Mouse (Mus musculus): Measurements from ENCODE around the gene Ube2b.

Gene Ube2b

DNA sequence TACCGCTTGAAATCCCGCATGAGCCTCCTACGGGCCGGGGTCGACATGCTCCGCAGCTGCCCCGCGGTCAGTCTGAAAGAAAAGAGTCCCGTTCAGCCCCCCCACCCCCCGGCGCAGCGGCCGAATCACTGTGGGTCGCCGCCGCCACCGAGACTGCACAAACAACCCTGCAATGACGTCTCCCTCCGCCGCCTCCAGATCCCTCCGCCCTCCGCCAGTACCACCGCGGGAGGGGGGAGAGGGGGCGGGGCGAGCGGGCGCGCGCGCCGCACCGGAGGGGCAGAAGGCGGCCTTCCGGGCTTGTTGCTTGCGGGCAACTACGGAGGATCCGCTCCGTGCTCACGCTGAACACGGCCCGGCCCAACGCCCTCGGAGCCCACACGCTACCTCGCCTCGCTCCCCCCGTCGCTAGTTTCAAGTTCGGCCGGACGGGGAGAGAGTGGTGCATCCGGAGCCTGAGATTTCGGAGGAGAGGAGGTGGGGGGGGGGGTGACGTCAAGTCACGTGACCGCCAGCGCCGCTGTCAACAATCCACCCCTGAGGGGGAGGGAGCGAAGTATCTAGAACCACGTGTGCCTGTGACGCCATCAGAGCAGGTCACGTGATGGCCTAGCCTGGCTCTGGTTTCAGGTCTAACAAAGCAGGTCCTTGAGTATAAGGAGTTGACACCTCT lies at the start of gene Ube2b:
Ube2b (minus strand) TSS at position 473 of the 673 bp plus-strand sequence.
- peak; percentile 99 for DNase-seq

DNA sequence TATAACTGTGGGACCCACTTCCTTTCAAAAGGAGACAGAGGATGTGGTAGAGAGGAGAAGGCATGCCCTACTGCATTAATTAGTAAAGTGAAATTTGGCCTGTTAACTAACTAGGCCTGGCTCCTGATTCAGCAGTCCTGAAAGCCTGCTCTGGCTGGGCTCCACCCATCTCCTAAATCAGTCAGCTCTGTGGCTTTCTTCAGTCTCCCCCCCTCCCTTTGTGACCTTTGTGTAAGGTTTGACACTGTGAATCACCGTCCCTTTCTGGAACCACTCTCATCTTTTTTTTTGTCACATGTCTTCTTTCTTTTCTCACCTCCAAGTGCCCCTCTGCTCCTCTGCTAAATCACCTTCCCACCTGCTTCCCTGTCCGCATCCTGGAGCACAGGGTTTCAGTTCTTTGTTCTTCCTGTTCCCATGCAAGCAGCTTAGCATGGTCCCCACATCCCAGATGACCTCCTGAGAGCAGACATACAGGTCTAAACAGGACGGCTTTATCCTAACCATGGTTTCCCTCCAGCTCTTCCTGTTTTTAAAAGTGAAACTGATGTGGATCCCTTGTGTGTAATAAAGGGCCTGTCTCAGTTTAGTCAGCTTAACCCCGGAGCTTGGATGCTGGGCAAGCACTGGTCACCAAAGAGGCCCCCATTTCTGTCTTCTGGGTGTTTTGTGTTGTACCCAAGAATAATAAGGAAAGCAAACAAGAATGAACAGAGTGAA lies 46.0 kb upstream of the Ube2b start:
- DNase-seq, result no peak

DNA sequence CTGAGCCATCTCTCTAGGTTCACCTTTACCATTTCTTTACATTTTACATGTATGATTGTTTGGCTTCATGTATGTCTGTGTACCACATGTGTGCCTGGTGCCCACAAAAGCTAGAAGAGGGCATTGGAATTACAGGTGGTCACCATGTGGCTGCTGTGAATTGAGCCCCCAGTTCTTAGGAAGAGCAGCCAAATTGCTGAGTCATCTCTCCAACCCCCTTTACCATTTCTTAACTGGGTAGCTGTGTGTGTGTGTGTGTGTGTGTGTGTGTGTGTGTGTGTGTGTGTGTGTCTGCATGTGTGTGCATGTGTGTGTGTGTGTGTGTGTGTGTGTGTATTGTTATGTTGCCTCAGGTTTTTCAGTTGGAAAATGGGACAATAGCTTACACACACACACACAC lies 43.6 kb upstream of the Ube2b start:
- no peak for DNase-seq

DNA sequence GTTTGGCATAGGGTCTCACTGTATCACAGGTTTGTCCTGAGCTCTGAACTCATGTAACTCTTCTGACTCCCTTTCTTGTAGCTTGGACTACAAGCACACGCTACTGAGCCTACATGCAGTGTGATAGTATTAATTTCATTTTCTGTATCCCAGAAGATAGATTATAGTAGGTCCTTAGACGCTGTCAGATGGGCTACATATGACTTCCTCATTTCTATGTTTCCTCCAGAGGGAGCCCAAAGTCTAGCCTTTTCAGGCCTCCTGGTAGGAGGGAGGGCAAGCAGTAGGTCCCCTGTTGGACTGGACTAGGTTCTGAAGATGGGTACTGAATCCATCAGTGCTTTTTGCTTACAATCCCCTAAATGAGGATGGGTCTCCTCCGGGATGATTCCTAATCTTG lies 42.7 kb upstream of the Ube2b start:
- DNase-seq, result no peak

DNA sequence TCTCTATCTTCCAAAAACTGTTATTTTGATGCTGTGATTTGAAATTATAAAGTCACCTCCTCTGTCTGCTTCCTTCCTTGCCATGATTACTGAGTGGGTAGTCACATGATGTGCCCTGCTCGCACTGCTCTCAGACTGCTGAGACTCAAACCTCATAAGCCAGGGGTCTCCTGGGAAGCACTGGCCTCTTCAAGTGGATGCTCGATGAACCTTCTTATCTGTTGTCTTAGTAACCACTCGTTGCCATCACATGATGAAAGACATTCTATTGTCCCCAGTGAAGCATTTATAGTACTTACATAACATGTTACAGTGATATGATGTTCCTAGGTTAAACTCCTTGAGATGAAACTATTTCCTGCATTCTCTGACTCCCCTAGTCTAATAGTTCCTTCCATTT lies 37.1 kb upstream of the Ube2b start:
- DNase-seq, result no peak

DNA sequence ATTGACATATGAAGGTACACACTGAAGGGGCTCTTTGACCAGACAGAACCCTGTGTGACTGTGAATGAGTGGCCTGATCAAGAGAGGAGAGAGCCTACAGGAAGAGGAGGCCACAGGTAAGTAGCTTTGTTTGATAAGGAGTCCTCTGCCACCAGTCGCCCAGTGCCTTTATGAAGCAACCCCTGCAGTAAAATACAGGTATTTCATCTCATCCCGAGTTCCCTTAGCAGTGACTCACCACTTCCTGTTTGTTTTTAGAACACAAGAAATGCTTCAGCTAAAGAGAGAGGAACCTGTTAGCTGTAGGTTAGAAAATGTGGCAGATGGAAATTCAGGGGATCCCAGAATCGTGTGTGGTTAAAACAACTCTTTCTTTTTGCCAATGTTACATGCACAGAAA lies 35.3 kb upstream of the Ube2b start:
- no peak for DNase-seq

DNA sequence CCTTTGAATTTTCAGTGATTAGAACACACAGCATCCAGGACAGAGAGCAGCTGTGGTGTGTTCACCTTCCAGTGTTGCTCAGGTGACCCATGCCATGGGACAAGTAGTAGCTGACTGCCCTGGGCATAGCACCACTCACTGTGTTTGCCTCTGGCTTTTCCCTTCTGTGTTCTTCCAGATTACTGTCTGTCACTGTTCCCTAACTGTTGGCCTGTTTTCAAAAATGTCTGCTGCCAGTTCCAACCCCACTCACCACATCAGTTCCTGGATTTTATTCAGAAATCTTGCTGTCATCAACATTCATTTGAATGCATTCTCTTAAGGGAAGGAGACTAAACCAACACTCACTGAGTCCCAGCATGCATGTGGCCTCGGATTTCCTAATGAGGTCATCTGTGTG lies 33.4 kb upstream of the Ube2b start:
- DNase-seq, result no peak

DNA sequence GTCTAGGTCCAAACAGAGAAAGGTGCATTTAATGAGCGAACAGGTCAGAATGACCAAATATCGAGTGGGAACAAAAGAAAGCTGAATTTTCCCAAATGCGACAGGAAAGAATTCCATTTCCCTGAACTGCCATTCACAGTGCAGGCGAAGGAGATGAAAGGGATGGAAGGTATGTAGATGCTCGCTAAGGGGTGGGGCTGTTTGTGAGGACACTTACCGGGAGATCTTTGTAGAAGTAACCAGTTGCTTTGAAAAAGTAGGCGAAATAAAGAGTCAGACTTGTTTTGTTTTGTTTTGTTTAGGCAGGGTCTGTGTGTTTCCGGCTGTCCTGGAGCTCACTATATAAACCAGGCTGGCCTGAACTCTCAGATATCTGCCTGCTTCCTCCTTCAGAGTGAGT lies 31.8 kb upstream of the Ube2b start:
- no peak for DNase-seq

DNA sequence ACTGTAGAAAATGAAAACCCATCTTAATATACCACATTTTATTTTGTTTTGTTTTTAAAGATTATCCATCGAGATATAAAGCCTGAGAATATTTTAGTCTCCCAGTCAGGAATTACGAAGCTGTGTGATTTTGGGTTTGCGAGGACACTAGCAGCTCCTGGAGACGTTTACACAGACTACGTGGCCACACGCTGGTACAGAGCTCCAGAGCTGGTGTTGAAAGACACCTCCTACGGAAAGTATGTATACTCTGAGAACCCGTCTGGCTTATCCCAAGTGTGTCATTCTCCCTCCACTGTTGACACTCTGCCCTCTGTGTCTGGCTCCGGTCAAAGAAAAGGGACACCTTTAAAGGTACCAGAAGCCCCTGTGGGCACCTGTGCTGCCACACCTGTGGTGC lies 17.7 kb upstream of the Ube2b start:
- no peak for DNase-seq

DNA sequence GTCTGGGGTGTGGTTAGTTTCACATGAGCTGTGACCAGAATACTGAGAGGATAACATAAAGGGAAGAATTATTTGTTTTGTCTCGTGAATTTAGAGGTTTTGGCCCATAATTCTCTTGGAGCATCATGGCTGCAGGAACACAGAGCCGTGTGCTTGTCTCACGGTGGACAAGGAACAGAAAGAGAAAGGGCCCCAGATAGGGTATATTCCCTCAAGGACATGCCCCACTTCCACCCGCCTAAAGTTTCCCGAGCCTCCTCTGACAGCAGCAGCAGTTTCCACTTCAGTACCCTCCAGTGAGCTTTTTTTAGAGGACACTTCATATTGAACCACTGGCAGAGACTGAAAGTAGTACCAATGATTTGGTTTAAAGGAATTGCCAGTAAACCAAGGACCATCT lies 11.0 kb upstream of the Ube2b start:
- DNase-seq, result no peak

DNA sequence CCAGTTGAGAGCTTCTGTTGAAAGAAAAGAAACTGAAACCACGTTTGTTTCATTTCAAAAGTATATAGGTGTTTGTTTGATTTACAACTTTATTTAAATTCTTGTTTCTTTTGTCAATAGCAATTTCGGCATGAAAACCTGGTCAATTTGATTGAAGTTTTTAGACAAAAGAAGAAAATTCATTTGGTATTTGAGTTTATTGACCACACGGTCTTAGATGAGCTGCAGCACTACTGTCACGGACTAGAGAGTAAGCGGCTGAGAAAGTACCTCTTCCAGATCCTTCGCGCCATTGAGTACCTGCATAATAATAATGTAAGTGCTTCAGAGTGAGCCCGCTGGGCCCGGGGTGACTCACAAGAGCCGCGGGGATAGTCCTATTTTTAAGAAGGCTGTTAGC lies 10.4 kb upstream of the Ube2b start:
- no peak for DNase-seq

DNA sequence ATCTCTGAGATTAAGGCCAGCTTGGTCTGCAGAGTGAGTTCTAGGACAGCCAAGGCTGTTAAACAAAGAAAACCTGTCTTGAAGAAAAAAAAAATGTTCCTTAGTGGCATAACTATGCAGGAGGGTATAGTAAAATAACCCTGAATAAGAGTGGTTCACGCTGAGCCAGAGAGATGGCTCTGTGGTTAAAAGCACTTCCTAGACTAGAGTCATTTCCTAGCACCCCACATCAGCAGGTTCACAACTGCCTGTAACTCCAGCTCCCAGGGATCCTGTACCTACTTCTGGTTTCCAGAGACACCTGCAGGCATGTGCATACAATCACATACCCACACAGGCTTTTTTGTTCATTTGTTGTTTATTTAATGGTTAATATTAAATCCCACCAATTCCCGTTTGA lies 5.0 kb upstream of the Ube2b start:
- DNase-seq, result no peak

DNA sequence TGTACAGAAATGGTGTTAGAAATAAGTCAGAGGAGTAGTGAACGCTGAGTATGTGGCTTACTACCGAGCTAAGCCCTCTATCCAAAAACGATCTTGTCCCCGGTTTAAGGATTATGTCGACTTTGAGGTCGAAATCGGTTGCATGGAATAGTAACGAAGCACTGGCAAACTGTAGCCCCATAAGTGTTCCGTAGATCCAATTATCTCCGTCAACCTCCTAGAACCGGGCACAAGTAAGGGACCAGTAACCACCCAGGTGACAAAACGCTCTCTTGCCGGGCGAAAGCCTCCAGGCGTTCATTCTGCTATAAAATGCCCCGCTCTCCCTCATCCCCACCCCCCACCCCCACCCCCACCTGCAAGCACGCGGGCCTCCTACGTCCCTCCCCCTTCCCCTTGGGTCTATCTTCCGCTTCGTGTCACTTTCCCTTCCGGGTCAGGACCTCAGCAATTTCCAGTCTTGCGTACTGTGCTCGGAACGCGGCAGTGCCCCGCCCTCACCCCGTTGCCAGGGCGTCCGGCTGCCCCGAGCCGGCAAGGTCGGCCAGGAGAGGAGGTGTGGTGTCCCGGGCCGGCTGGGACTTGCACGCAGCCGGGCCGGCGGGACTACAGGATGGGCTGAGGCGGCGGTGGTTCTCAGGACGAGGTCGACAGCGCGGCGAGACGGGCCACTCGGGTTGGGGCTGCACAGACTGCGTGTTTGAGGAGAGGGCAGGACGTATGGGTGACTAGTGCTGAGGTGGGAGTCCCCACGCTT lies 3.4 kb upstream of the Ube2b start, which contains the start of gene Cdkl3:
Cdkl3 (plus strand) TSS at position 450 of the 757 bp plus-strand sequence.
- peak; percentile 91 for DNase-seq

DNA sequence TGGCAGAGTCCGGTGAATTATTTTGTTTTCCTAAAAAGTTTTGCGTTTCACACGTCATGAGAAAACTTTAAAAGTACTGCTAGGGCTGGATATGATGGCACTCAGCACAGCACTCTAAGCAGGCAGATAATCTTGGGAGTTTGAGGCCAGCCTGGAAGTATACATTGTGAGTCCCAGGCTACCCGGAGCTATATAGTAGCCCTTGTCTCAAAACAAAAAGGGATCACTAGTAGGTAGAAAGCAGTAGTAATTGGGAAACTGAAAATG lies 2.9 kb upstream of the Ube2b start:
- no peak for DNase-seq

DNA sequence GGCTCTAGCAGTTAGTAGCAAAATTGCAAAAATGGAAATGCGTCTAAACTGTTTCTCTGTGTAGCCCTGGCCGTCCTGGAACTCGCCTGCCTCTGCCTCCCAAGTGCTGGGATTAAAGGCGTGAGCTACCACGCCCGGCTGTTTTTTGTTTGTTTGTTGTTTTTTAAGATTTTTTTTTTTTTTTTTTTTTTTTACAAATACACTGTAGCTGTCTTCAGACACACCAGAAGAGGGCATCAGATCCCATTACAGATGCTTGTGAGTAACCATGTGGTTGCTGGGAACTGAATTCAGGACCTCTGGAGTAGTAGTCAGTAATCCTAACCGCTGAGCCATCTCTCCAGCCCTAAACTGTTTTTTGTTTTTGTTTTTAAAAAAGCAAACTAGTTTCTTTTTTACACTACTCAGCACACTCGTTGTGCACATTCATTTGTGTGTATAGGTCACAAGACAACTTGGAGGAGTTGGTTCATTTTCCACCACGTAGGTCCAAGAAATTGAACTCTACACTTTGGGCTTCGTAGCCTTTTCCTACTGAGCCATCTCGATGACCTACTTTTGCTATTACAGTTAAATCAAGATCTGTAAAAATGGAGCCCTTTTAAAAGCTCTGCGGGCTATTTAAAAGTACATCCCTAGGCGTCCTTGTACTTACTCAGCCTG lies 2.4 kb upstream of the Ube2b start:
- DNase-seq, result no peak

DNA sequence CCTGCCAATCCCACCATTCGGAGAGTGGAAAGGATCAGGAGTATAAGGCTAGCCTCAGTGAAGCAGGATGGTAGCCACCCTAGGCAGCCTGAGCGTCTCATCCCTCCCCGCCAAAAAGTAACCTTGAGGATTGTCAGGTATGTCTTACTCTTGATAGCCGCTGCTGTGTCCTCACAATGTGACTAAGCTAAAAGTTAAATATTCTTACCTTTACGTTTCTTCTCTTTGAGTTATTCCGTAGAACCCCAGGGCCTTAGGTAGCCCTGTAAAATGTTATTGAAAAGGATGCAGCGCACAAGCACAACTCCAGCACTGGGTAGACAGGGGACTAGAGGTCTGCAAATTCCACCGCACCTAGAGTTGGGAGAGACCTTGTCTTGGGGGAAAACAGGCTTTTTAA lies 1.3 kb upstream of the Ube2b start:
- peak; percentile 50 for DNase-seq

DNA sequence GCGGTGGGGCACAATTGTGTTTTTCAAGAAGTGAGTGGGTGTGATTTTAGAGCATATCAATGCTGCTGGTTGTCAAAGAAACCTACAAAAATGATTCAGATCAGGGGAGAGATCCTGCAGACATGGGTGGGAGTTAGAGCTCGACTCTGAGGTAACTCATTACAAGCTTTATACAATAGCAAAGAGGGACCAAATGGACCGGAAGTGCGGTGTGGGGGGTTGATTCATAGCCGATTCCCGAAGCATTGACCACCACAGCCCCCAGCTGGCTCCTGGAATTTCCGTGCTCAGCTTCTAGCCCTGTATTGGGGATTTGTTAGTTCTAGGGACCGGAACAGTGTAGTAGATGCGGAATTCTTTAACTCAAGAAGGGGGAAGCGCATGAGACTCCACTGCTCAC lies 779 bp upstream of the Ube2b start:
- DNase-seq, result peak; percentile 55

DNA sequence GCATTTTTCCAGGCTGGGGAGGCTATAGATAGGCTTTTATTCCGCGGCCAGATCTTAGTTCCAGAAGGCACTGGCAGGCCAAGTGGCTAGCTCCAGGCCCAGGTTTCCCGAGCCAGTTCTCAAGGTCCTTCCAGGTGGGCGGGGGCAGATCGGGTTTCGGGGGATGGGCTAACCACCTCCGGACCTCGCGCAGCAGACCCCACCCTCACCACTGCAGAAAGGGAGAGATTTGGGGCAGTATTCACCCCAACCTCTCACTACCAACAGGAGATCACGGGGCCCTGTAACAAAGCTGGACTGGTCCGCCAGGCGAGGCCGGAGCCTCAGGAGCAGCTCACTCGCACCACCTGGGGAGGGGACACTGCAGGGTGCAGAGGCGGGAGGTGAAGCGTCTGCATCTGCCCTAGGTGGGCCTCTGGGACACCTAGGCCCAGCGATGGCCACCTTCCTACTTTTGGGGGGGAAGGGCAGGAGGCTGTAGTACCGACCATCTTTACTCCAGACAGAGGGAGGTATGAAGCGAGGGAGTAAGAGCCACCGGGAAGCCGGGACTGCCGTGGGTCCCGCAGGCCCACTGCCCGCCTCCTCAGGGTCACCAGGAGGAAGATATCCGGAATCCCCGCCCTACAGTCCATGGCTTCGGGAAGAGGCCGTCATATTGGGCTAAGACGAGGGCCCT lies 812 bp downstream of the Ube2b start:
- DNase-seq, result peak; percentile 75

DNA sequence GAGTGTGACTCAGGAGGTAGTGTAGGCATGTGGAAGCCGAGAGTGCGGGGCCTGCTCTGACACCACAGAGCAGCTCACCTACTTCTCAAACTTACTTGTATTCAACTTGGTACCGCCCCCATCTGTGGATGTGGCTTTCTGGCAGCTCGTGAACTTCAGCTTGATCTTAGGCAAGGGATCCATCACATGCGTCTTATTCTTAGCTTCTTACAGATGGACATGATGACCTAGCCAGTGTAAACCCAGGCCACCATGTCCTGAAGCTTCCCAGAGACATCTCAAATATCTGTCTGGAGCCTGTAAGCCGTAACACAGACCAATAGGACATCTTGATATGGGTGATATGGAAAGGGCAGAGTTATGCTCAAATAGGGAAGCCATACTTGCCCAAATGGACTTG lies 28.9 kb downstream of the Ube2b start:
- DNase-seq, result no peak

DNA sequence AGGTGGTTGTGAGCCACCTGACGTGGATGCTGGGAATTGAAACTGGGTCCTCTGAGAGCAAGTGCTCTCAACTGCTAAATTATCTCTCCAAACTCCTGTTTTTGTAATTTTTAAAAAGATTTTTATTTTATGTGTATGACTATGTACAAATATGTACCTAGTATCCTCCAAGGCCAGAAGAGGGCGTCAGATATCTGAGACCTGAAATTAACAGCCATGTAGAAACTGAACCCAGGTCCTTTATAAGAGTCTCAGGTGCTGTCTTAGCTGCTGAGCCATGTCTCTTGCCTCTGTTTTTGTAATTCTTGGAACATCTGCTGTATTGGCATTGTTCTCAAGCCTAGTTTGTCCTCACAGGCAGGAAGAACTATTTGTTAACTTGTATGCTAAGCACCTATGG lies 31.1 kb downstream of the Ube2b start:
- no peak for DNase-seq

DNA sequence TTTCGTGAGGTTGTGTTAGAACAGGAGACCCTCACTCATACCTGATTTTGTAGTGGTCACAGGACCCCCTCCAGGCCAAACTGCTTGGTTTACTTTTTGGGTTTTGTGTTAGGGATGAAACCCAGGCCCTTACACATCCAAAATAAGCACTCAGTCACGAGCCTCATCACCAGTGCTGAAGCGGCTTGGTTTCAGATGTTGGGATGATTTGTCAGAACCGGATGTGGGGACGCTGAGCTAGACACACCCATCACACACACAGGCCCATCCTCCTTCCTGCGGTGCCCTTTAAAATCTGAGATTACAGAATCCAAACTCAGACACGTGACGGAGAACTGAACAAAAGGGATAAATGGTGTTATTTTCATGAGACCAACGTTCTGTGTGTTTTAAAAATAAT lies 31.7 kb downstream of the Ube2b start:
- no peak for DNase-seq

DNA sequence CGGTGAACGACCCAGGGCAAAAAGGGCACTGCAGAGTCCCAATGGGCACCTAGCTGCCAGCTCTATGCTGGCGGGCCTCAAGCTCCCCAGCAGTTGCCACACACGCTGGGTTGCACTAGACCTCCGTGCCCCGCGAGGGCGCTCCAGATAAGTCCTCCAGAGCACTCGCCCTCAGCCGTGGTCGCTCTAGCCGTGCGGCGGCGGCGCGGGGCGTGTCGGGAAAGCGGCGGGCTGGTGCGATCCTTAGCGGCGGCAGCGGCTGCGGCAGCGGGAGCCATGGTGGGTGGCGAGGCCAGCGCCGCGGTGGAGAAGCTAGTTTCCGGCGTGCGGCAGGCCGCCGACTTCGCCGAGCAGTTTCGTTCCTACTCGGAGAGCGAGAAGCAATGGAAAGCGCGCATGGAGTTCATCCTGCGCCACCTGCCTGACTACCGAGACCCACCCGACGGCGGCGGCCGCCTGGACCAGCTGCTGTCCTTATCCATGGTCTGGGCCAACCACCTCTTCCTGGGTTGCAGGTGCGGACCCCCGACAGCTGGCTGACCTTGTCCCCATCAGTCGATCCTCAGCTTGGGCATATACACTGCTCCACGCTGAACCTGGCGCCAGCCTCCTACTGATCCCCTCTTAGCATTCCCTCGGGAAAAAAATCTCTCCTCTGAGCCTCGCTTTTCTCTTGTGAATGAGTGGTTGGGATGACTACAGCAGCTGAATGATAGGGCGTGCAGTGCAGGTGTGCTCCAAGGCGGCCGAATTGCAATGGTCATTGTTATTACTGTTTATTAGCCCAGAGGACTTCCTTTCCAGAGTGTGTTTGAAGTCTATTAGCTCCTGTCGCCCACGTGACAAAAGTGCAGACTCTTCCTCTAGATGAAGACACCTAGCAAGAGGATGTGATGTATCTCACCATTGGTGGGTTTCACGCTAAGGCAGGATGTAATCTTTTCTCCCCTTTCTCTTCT lies 32.8 kb downstream of the Ube2b start, which contains the start of gene Cdkn2aipnl:
Cdkn2aipnl (plus strand) TSS at position 219 of the 959 bp plus-strand sequence.
- peak; percentile 94 for DNase-seq
